Mouse (Mus musculus): ENCODE measurements around the gene Prss32. TPM values are rescaled to one million over a fixed set of nuclear protein-coding genes. Genes with fewer than 3 reads are reported as not detected.

The Prss32 gene
- 0.26 and 0.31 TPM in 2 replicates for total RNA-seq (2012; rRNA removed)

DNA sequence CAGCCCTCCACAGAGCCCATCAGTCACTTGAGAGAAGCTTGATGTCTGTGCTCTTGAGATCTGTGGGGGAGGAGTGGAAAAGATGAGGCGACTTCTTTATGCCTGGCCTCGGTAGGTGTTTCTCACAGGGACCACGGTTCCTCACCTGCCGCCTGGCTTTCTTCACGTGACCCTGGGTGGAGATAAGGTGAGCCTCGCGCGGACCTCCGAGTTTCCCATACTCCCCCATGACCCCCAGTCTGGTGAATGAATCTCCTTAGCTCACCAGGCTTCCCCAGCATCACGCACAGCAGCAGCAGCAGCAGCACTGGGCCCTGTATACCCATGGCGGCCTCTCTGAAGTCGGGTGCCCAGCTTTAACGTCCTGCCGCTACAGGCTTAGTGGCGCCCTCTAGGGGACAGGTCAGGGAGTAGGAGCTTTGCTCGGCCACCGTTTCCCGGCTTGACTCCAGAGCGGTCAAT is at the start of gene Prss32, which contains the start of gene Prss41:
Gene Prss32 (plus strand): TSS at position 44 of the 462 bp plus-strand sequence.
Gene Prss41 (minus strand): TSS at position 361 of the 462 bp plus-strand sequence.
- in situ Hi-C loops (cut with MboI; ENCODE audit: low sequenced_read_pairs in 2 of 2, unreplicated experiment in 2 of 2), result no loop called here
- 0 out of 2 replicates have a peak within 1 kb of the TSS, but pooled peaks have one; percentile 6 for H3K27ac ChIP-seq (ENCODE audit: insufficient read depth, low read depth, low read length, poor library complexity, severe bottlenecking)
- no peaks in the 10 kb centered on the region; a peak in 1 of 4 replicates for H3K4me1 ChIP-seq (ENCODE audit: control insufficient read depth in 2 of 2, insufficient read depth in 2 of 2, low read length in 2 of 2, poor library complexity in 1 of 2)
- H3K4me3 ChIP-seq (ENCODE audit: insufficient read depth in 1 of 2, low read depth in 1 of 2, low read length in 2 of 2, poor library complexity in 1 of 2, severe bottlenecking in 1 of 2), result peak within 1 kb of the TSS; percentile 61 to 74
- H3K9me3 ChIP-seq (ENCODE audit: control insufficient read depth, insufficient read depth, low read depth, low read length), result no peaks in the 10 kb centered on the region
- peak within 1 kb of the TSS; percentile 78 for H3K9ac ChIP-seq (ENCODE audit: insufficient read depth, low read depth, low read length, poor library complexity, severe bottlenecking)
- H3K36me3 ChIP-seq (ENCODE audit: control insufficient read depth, insufficient read depth, low read length, poor library complexity, severe bottlenecking), result no peaks in the 10 kb centered on the region
- TF ChIP-seq MAFK (IDR thresholded peaks at IDR 0.05; ENCODE audit: insufficient read depth, low read depth, low read length), result no peak
- TF ChIP-seq ZNF384 (IDR thresholded peaks at IDR 0.05; ENCODE audit: low read depth, low read length), result no peak
- peak; percentile 13; the same call in 1 of the 2 replicates for TF ChIP-seq ZC3H11A (IDR thresholded peaks at IDR 0.05; ENCODE audit: borderline replicate concordance, low read depth, low read length)
- TF ChIP-seq HCFC1 (IDR thresholded peaks at IDR 0.05; ENCODE audit: borderline replicate concordance, insufficient read depth, low read length), result no peak
- no peak for DNase-seq (ENCODE audit: low read depth, low spot score)

DNA sequence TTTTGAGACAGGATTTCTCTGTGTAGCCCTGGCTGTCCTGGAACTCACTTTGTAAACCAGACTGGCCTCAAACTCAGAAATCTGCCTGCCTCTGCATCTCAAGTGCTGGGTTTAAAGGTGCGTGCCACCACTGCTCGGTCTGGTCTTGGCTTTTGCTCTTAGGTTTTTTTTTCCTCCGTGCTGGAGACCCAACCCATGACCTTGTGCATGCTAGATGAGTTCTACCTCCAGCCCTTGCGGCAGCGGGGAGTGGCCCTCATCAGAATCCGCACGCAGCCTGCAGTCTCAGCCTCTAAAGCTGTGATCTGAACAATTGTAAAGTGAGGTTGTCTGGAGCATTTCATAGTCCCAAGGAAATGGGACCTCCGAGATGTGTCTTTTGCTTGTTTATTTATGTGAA is 48.3 kb upstream of the Prss32 start:
- TF ChIP-seq MAFK (IDR thresholded peaks at IDR 0.05; ENCODE audit: insufficient read depth, low read depth, low read length) (no peak), ZC3H11A (IDR thresholded peaks at IDR 0.05; ENCODE audit: borderline replicate concordance, low read depth, low read length) (no peak), ZNF384 (IDR thresholded peaks at IDR 0.05; ENCODE audit: low read depth, low read length) (no peak), HCFC1 (IDR thresholded peaks at IDR 0.05; ENCODE audit: borderline replicate concordance, insufficient read depth, low read length) (no peak), CHD2 (IDR thresholded peaks at IDR 0.05; ENCODE audit: low read depth, low read length) (no peak)
- H3K27ac ChIP-seq (ENCODE audit: insufficient read depth, low read depth, low read length, poor library complexity, severe bottlenecking), result no peak overlapping the region
- no peak overlapping the region for H3K4me3 ChIP-seq (ENCODE audit: insufficient read depth in 1 of 2, low read depth in 1 of 2, low read length in 2 of 2, poor library complexity in 1 of 2, severe bottlenecking in 1 of 2)
- in situ Hi-C loops (cut with MboI; ENCODE audit: low sequenced_read_pairs in 2 of 2, unreplicated experiment in 2 of 2), result no loop called here
- peaks cover 0 to 7% of the 10 kb centered on the region in 2 experiments; a peak in 2 of 4 replicates for H3K4me1 ChIP-seq (ENCODE audit: control insufficient read depth in 2 of 2, insufficient read depth in 2 of 2, low read length in 2 of 2, poor library complexity in 1 of 2)
- DNase-seq (ENCODE audit: low read depth, low spot score), result no peak
- H3K36me3 ChIP-seq (ENCODE audit: control insufficient read depth, insufficient read depth, low read length, poor library complexity, severe bottlenecking), result no peaks in the 10 kb centered on the region
- no peak overlapping the region for H3K9ac ChIP-seq (ENCODE audit: insufficient read depth, low read depth, low read length, poor library complexity, severe bottlenecking)
- no peaks in the 10 kb centered on the region for H3K9me3 ChIP-seq (ENCODE audit: control insufficient read depth, insufficient read depth, low read depth, low read length)

GRCm38 (mm10) chr17:23797316-23797715 is 46.3 kb upstream of the Prss32 start:
- no peak for TF ChIP-seq HCFC1 (IDR thresholded peaks at IDR 0.05; ENCODE audit: borderline replicate concordance, insufficient read depth, low read length)
- no peak for TF ChIP-seq ZNF384 (IDR thresholded peaks at IDR 0.05; ENCODE audit: low read depth, low read length)
- TF ChIP-seq MAFK (IDR thresholded peaks at IDR 0.05; ENCODE audit: insufficient read depth, low read depth, low read length), result no peak
- no peak for TF ChIP-seq CHD2 (IDR thresholded peaks at IDR 0.05; ENCODE audit: low read depth, low read length)
- no peak for TF ChIP-seq ZC3H11A (IDR thresholded peaks at IDR 0.05; ENCODE audit: borderline replicate concordance, low read depth, low read length)
- DNase-seq (ENCODE audit: low read depth, low spot score), result no peak

DNA sequence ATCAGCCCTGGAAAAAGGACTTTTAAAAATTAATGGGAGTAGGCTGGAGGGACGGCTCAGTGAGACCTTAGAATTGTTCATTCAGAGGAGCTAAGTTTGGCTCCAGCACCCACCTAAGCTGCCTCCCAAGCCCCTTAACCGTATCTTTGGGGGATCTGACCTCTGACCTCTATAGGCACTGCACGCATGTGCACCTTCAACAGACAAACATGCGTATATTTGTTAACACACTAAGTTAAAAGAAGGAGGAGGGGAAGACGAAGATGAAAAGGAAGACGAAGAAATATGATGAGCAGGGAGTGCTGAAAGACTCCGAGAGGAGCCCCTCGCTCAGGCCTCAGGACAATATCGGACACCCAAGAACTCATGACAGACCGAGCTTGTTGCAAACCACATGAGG is 42.0 kb upstream of the Prss32 start:
- peaks cover 0 to 4% of the 10 kb centered on the region in 2 experiments; a peak in 2 of 4 replicates for H3K4me1 ChIP-seq (ENCODE audit: control insufficient read depth in 2 of 2, insufficient read depth in 2 of 2, low read length in 2 of 2, poor library complexity in 1 of 2)
- no peak for DNase-seq (ENCODE audit: low read depth, low spot score)
- H3K4me3 ChIP-seq (ENCODE audit: insufficient read depth in 1 of 2, low read depth in 1 of 2, low read length in 2 of 2, poor library complexity in 1 of 2, severe bottlenecking in 1 of 2), result no peak overlapping the region
- in situ Hi-C loops (cut with MboI; ENCODE audit: low sequenced_read_pairs in 2 of 2, unreplicated experiment in 2 of 2), result no loop called here
- TF ChIP-seq MAFK (IDR thresholded peaks at IDR 0.05; ENCODE audit: insufficient read depth, low read depth, low read length) (no peak), ZC3H11A (IDR thresholded peaks at IDR 0.05; ENCODE audit: borderline replicate concordance, low read depth, low read length) (no peak), CHD2 (IDR thresholded peaks at IDR 0.05; ENCODE audit: low read depth, low read length) (no peak), ZNF384 (IDR thresholded peaks at IDR 0.05; ENCODE audit: low read depth, low read length) (no peak), HCFC1 (IDR thresholded peaks at IDR 0.05; ENCODE audit: borderline replicate concordance, insufficient read depth, low read length) (no peak)
- no peaks in the 10 kb centered on the region for H3K9me3 ChIP-seq (ENCODE audit: control insufficient read depth, insufficient read depth, low read depth, low read length)
- no peak overlapping the region; the same call in 1 of the 2 replicates for H3K9ac ChIP-seq (ENCODE audit: insufficient read depth, low read depth, low read length, poor library complexity, severe bottlenecking)
- H3K36me3 ChIP-seq (ENCODE audit: control insufficient read depth, insufficient read depth, low read length, poor library complexity, severe bottlenecking), result no peaks in the 10 kb centered on the region
- H3K27ac ChIP-seq (ENCODE audit: insufficient read depth, low read depth, low read length, poor library complexity, severe bottlenecking), result peak overlapping the region; percentile 18; the same call in 1 of the 2 replicates

More at GRCm38 (mm10) chr17:23797316-23797715, 46.3 kb upstream of the Prss32 start:
- Histone ChIP-seq H3K27ac (ENCODE audit: insufficient read depth, low read depth, low read length, poor library complexity, severe bottlenecking) (no peak overlapping the region), H3K36me3 (ENCODE audit: control insufficient read depth, insufficient read depth, low read length, poor library complexity, severe bottlenecking) (no peaks in the 10 kb centered on the region), H3K4me3 (ENCODE audit: insufficient read depth in 1 of 2, low read depth in 1 of 2, low read length in 2 of 2, poor library complexity in 1 of 2, severe bottlenecking in 1 of 2) (no peak overlapping the region), H3K9ac (ENCODE audit: insufficient read depth, low read depth, low read length, poor library complexity, severe bottlenecking) (no peak overlapping the region), H3K9me3 (ENCODE audit: control insufficient read depth, insufficient read depth, low read depth, low read length) (no peaks in the 10 kb centered on the region), H3K4me1 (ENCODE audit: control insufficient read depth in 2 of 2, insufficient read depth in 2 of 2, low read length in 2 of 2, poor library complexity in 1 of 2) (peaks cover 0 to 1% of the 10 kb centered on the region in 2 experiments; a peak in 1 of 4 replicates)
- in situ Hi-C loops (cut with MboI; ENCODE audit: low sequenced_read_pairs in 2 of 2, unreplicated experiment in 2 of 2), result no loop called here

Measured in ES-E14 (cell line).